Mouse (Mus musculus): Measurements from ENCODE around the gene Brca1.

DNA sequence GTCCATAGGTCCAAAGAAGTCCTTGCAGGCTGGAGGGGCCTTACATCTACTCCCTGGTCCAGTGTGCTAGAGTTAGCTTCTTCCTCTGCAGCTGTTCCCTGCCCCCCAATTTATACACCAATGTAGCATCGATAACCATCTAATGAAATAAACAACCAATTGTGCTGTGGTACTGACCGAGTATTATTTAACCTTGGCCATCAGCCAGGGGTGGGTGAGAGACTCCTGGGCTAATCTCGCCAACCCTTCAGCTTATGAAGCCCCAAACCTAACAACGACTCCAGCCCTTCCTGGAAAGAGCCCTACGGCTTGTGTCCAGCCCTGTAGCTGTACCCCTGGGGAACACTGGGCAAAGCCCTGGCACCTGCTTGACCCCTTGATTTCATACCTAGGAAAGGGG, 77.5 kb downstream of the Brca1 start:
- no peak for TF ChIP-seq MAFK (IDR thresholded peaks at IDR 0.05; ENCODE audit: insufficient read depth, low read depth, low read length)
- TF ChIP-seq ZC3H11A (IDR thresholded peaks at IDR 0.05; ENCODE audit: borderline replicate concordance, low read depth, low read length) = no peak
- TF ChIP-seq CHD2 (IDR thresholded peaks at IDR 0.05; ENCODE audit: low read depth, low read length) = no peak
- no peak for TF ChIP-seq HCFC1 (IDR thresholded peaks at IDR 0.05; ENCODE audit: borderline replicate concordance, insufficient read depth, low read length)

All from ES-E14 (cell line).